Mouse (Mus musculus) thymus, postnatal 4 days (tissue): ENCODE data around the gene Rhot2.
A peak's percentile ranks its signal among the peaks of the same experiment; 100 is the strongest.

ENCODE experiments used
- DNase-seq: peaks from one replicate; pipeline ENCODE4 v3.0.0; 2021

Rhot2 gene

GRCm38 (mm10) chr17:25844396-25844901, at the start of gene Rhot2:
TSS of gene Rhot2 (minus strand) at chr17:25844851.
- peak; percentile 98 for DNase-seq

GRCm38 (mm10) chr17:25893975-25894617, 49.4 kb upstream of the Rhot2 start:
- peak; percentile 84 for DNase-seq

- no peak for DNase-seq
Observed at GRCm38 (mm10) chr17:25888837-25889236, 44.2 kb upstream of the Rhot2 start.

GRCm38 (mm10) chr17:25887467-25887866, 42.8 kb upstream of the Rhot2 start:
- no peak for DNase-seq

- no peak for DNase-seq
Observed at GRCm38 (mm10) chr17:25886806-25887205, 42.2 kb upstream of the Rhot2 start.

- peak; percentile 62 for DNase-seq
Observed at GRCm38 (mm10) chr17:25885636-25886035, 41.0 kb upstream of the Rhot2 start.

GRCm38 (mm10) chr17:25883824-25884223, 39.2 kb upstream of the Rhot2 start:
- DNase-seq, result no peak

- DNase-seq, result no peak
Observed at GRCm38 (mm10) chr17:25883268-25883667, 38.6 kb upstream of the Rhot2 start.

- no peak for DNase-seq
Observed at GRCm38 (mm10) chr17:25882306-25882705, 37.7 kb upstream of the Rhot2 start.

- no peak for DNase-seq
Observed at GRCm38 (mm10) chr17:25881691-25882090, 37.0 kb upstream of the Rhot2 start.

- no peak for DNase-seq
Observed at GRCm38 (mm10) chr17:25880913-25881641, 36.4 kb upstream of the Rhot2 start.

- no peak for DNase-seq
Observed at GRCm38 (mm10) chr17:25880196-25880910, 35.7 kb upstream of the Rhot2 start, which contains the start of gene Wfikkn1. TSS of gene Wfikkn1 (minus strand) at chr17:25880858.

GRCm38 (mm10) chr17:25879750-25880149, 35.1 kb upstream of the Rhot2 start:
- DNase-seq, result no peak

- peak; percentile 63 for DNase-seq
Observed at GRCm38 (mm10) chr17:25879261-25879660, 34.6 kb upstream of the Rhot2 start.

- DNase-seq, result no peak
Observed at GRCm38 (mm10) chr17:25878611-25879180, 34.0 kb upstream of the Rhot2 start.

- DNase-seq, result no peak
Observed at GRCm38 (mm10) chr17:25877741-25878610, 33.3 kb upstream of the Rhot2 start.

- DNase-seq, result no peak
Observed at GRCm38 (mm10) chr17:25877025-25877424, 32.4 kb upstream of the Rhot2 start.

GRCm38 (mm10) chr17:25876347-25876915, 31.8 kb upstream of the Rhot2 start:
- DNase-seq, result no peak

- peak; percentile 90 for DNase-seq
Observed at GRCm38 (mm10) chr17:25875171-25876136, 30.8 kb upstream of the Rhot2 start.

GRCm38 (mm10) chr17:25874721-25875170, 30.1 kb upstream of the Rhot2 start, which contains the start of gene Mettl26:
TSS of gene Mettl26 (plus strand) at chr17:25875074.
- peak; percentile 96 for DNase-seq
